Mouse (Mus musculus): ENCODE measurements around the gene Cpxm1. TPM values are rescaled to one million over a fixed set of nuclear protein-coding genes. Genes with fewer than 3 reads are reported as not detected.

The Cpxm1 gene
- polyA plus RNA-seq, 1 experiment from 2014 or later, result 59.5 TPM

GRCm38 (mm10) chr2:130423397-130424125 is 26.2 kb upstream of the Cpxm1 start:
- H3K9me3 ChIP-seq, result no peaks in the 10 kb centered on the region
- peak overlapping the region; percentile 81 for H3K9ac ChIP-seq (replicated peaks)
- H3K36me3 ChIP-seq, result peaks cover 6% of the 10 kb centered on the region; the same call in 1 of the 2 replicates
- H3K27ac ChIP-seq (replicated peaks), result peak overlapping the region; percentile 91
- H3K27me3 ChIP-seq, result peaks cover 6% of the 10 kb centered on the region; the same call in 1 of the 2 replicates
- WGBS, result 15% methylated on average over 49 of the region's 49 CpGs
- peak overlapping the region; percentile 84 for H3K4me3 ChIP-seq
- peak overlapping the region; percentile 84 for H3K4me2 ChIP-seq (replicated peaks)
- ATAC-seq (ENCODE audit: low FRiP score, low read depth), result peak; percentile 76; the same call in 1 of the 2 replicates
- peaks cover 17% of the 10 kb centered on the region for H3K4me1 ChIP-seq

GRCm38 (mm10) chr2:130421781-130422620 is 24.6 kb upstream of the Cpxm1 start:
- H3K9ac ChIP-seq (replicated peaks), result no peak overlapping the region
- H3K4me2 ChIP-seq (replicated peaks), result no peak overlapping the region
- no peak overlapping the region for H3K27ac ChIP-seq (replicated peaks)
- H3K27me3 ChIP-seq, result peaks cover 6% of the 10 kb centered on the region; the same call in 1 of the 2 replicates
- no peaks in the 10 kb centered on the region for H3K9me3 ChIP-seq
- no peak for ATAC-seq (ENCODE audit: low FRiP score, low read depth)
- peaks cover 11% of the 10 kb centered on the region; the same call in 1 of the 2 replicates for H3K36me3 ChIP-seq
- H3K4me3 ChIP-seq, result no peak overlapping the region
- peaks cover 17% of the 10 kb centered on the region for H3K4me1 ChIP-seq
- 97% methylated on average over 26 of the region's 26 CpGs for WGBS

GRCm38 (mm10) chr2:130414094-130414856 is 16.9 kb upstream of the Cpxm1 start:
- H3K9me3 ChIP-seq, result no peaks in the 10 kb centered on the region
- H3K4me1 ChIP-seq, result no peaks in the 10 kb centered on the region
- ATAC-seq (ENCODE audit: low FRiP score, low read depth), result no peak
- WGBS, result 74% methylated on average over 6 of the region's 6 CpGs
- no peaks in the 10 kb centered on the region for H3K27me3 ChIP-seq
- no peak overlapping the region for H3K4me2 ChIP-seq (replicated peaks)
- no peak overlapping the region for H3K4me3 ChIP-seq
- no peak overlapping the region for H3K9ac ChIP-seq (replicated peaks)
- H3K36me3 ChIP-seq, result peaks cover 11% of the 10 kb centered on the region; the same call in 1 of the 2 replicates
- H3K27ac ChIP-seq (replicated peaks), result no peak overlapping the region

- 0 out of 2 replicates have a peak, but pooled peaks cover 5% of the 10 kb centered on the region for H3K4me1 ChIP-seq
- H3K9me3 ChIP-seq, result no peaks in the 10 kb centered on the region
- no peak overlapping the region for H3K4me3 ChIP-seq
- ATAC-seq (ENCODE audit: low FRiP score, low read depth), result no peak
- no peak overlapping the region for H3K9ac ChIP-seq (replicated peaks)
- no peak overlapping the region for H3K4me2 ChIP-seq (replicated peaks)
- 84% methylated on average over 3 of the region's 3 CpGs for WGBS
- no peaks in the 10 kb centered on the region for H3K36me3 ChIP-seq
- no peak overlapping the region for H3K27ac ChIP-seq (replicated peaks)
- no peaks in the 10 kb centered on the region for H3K27me3 ChIP-seq
These were observed 15.4 kb upstream of the Cpxm1 start for GRCm38 (mm10) chr2:130412775-130413174.

- H3K4me1 ChIP-seq, result 0 out of 2 replicates have a peak, but pooled peaks cover 5% of the 10 kb centered on the region
- H3K27ac ChIP-seq (replicated peaks), result no peak overlapping the region
- no peak overlapping the region for H3K4me2 ChIP-seq (replicated peaks)
- H3K36me3 ChIP-seq, result no peaks in the 10 kb centered on the region
- H3K27me3 ChIP-seq, result no peaks in the 10 kb centered on the region
- WGBS, result 38% methylated on average over 16 of the region's 16 CpGs
- H3K9ac ChIP-seq (replicated peaks), result no peak overlapping the region
- H3K4me3 ChIP-seq, result no peak overlapping the region
- peak; percentile 78 for ATAC-seq (ENCODE audit: low FRiP score, low read depth)
- no peaks in the 10 kb centered on the region for H3K9me3 ChIP-seq
These were observed 14.5 kb upstream of the Cpxm1 start for GRCm38 (mm10) chr2:130411558-130412495.

- no peaks in the 10 kb centered on the region for H3K36me3 ChIP-seq
- H3K9ac ChIP-seq (replicated peaks), result no peak overlapping the region
- H3K27me3 ChIP-seq, result peaks cover 6% of the 10 kb centered on the region; the same call in 1 of the 2 replicates
- 0 out of 2 replicates have a peak, but pooled peaks cover 5% of the 10 kb centered on the region for H3K4me1 ChIP-seq
- H3K27ac ChIP-seq (replicated peaks), result no peak overlapping the region
- no peak overlapping the region for H3K4me3 ChIP-seq
- 17% methylated on average over 6 of the region's 6 CpGs for WGBS
- no peak for ATAC-seq (ENCODE audit: low FRiP score, low read depth)
- H3K9me3 ChIP-seq, result no peaks in the 10 kb centered on the region
- H3K4me2 ChIP-seq (replicated peaks), result no peak overlapping the region
These were observed 10.8 kb upstream of the Cpxm1 start for GRCm38 (mm10) chr2:130408194-130408593.

- no peaks in the 10 kb centered on the region for H3K9me3 ChIP-seq
- peaks cover 7% of the 10 kb centered on the region; the same call in 1 of the 2 replicates for H3K4me1 ChIP-seq
- H3K27me3 ChIP-seq, result peaks cover 9% of the 10 kb centered on the region
- 92% methylated on average over 2 of the region's 2 CpGs for WGBS
- H3K4me2 ChIP-seq (replicated peaks), result no peak within 1 kb of the TSS
- ATAC-seq (ENCODE audit: low FRiP score, low read depth), result no peak
- no peak within 1 kb of the TSS for H3K9ac ChIP-seq (replicated peaks)
- H3K36me3 ChIP-seq, result no peaks in the 10 kb centered on the region
- H3K4me3 ChIP-seq, result no peak within 1 kb of the TSS
- no peak within 1 kb of the TSS for H3K27ac ChIP-seq (replicated peaks)
These were observed 8.8 kb upstream of the Cpxm1 start, which contains the start of gene Tmem239 for GRCm38 (mm10) chr2:130406178-130406577. Gene Tmem239 (plus strand): TSS chr2:130406478.

GRCm38 (mm10) chr2:130404939-130405338 is 7.6 kb upstream of the Cpxm1 start, which contains the start of the genes Gm28372 and 1700020A23Rik:
Gene Gm28372 (plus strand): TSS chr2:130405239.
Gene 1700020A23Rik (plus strand): TSS chr2:130405259.
- H3K4me3 ChIP-seq, result no peak within 1 kb of the TSS
- ATAC-seq (ENCODE audit: low FRiP score, low read depth), result no peak
- WGBS, result 93% methylated on average over 1 of the region's 1 CpGs
- no peaks in the 10 kb centered on the region for H3K9me3 ChIP-seq
- peaks cover 9% of the 10 kb centered on the region for H3K27me3 ChIP-seq
- no peak within 1 kb of the TSS for H3K27ac ChIP-seq (replicated peaks)
- H3K36me3 ChIP-seq, result no peaks in the 10 kb centered on the region
- peaks cover 13% of the 10 kb centered on the region; the same call in 1 of the 2 replicates for H3K4me1 ChIP-seq
- no peak within 1 kb of the TSS for H3K4me2 ChIP-seq (replicated peaks)
- H3K9ac ChIP-seq (replicated peaks), result no peak within 1 kb of the TSS

GRCm38 (mm10) chr2:130401891-130402290 is 4.5 kb upstream of the Cpxm1 start:
- Histone ChIP-seq H3K27ac (replicated peaks) (no peak overlapping the region), H3K4me2 (replicated peaks) (no peak overlapping the region), H3K9me3 (no peaks in the 10 kb centered on the region), H3K27me3 (peaks cover 30% of the 10 kb centered on the region), H3K4me3 (no peak overlapping the region), H3K4me1 (peaks cover 19% of the 10 kb centered on the region), H3K36me3 (no peaks in the 10 kb centered on the region), H3K9ac (replicated peaks) (no peak overlapping the region)
- 86% methylated on average over 4 of the region's 4 CpGs for WGBS
- ATAC-seq (ENCODE audit: low FRiP score, low read depth), result no peak

- Histone ChIP-seq H3K27ac (replicated peaks) (no peak overlapping the region), H3K4me2 (replicated peaks) (no peak overlapping the region), H3K36me3 (no peaks in the 10 kb centered on the region), H3K9ac (replicated peaks) (no peak overlapping the region), H3K4me1 (peaks cover 23% of the 10 kb centered on the region), H3K9me3 (no peaks in the 10 kb centered on the region), H3K4me3 (no peak overlapping the region), H3K27me3 (peaks cover 31% of the 10 kb centered on the region)
- 91% methylated on average over 1 of the region's 1 CpGs for WGBS
- no peak for ATAC-seq (ENCODE audit: low FRiP score, low read depth)
These were observed 2.7 kb upstream of the Cpxm1 start for GRCm38 (mm10) chr2:130400046-130400445.
